Mouse (Mus musculus): ENCODE measurements around the gene Gm21650. TPM values are rescaled to one million over a fixed set of nuclear protein-coding genes. Genes with fewer than 3 reads are reported as not detected.
"Not testable (repeated sequence)": the region's sequence is repeated elsewhere in the genome, so short reads cannot be mapped to it uniquely, and the experiment has no call there.

Gm21650 gene
- not detected for total RNA-seq (2021)

GRCm38 (mm10) chrY:77692508-77692907, at the start of gene Gm21650:
Gene Gm21650 (plus strand): TSS chrY:77692808.
- DNase-seq; intact Hi-C loops (cut with DNase I): not testable (repeated sequence)

Measured in heart, postnatal 10 days (tissue).